Mouse (Mus musculus): ENCODE measurements around the gene Ksr1.

Gene Ksr1

GRCm38 (mm10) chr11:79093386-79093906 is 52.8 kb downstream of the Ksr1 start:
- no peak for DNase-seq (ENCODE audit: low spot score)

- no peak for DNase-seq (ENCODE audit: low spot score)
Observed at GRCm38 (mm10) chr11:79092802-79093201, 53.4 kb downstream of the Ksr1 start.

- no peak for DNase-seq (ENCODE audit: low spot score)
Observed at GRCm38 (mm10) chr11:79092245-79092644, 54.0 kb downstream of the Ksr1 start.

GRCm38 (mm10) chr11:79089756-79090155 is 56.5 kb downstream of the Ksr1 start:
- DNase-seq (ENCODE audit: low spot score), result no peak

- no peak for DNase-seq (ENCODE audit: low spot score)
Observed at GRCm38 (mm10) chr11:79089027-79089426, 57.2 kb downstream of the Ksr1 start.

GRCm38 (mm10) chr11:79088325-79088724 is 57.9 kb downstream of the Ksr1 start:
- DNase-seq (ENCODE audit: low spot score), result no peak

GRCm38 (mm10) chr11:79087731-79088311 is 58.4 kb downstream of the Ksr1 start:
- no peak for DNase-seq (ENCODE audit: low spot score)

- no peak for DNase-seq (ENCODE audit: low spot score)
Observed at GRCm38 (mm10) chr11:79086787-79087186, 59.4 kb downstream of the Ksr1 start.

GRCm38 (mm10) chr11:79085059-79085458 is 61.1 kb downstream of the Ksr1 start:
- DNase-seq (ENCODE audit: low spot score), result no peak

GRCm38 (mm10) chr11:79083018-79083441 is 63.2 kb downstream of the Ksr1 start:
- DNase-seq (ENCODE audit: low spot score), result peak; percentile 68

GRCm38 (mm10) chr11:79080965-79081891 is 65.0 kb downstream of the Ksr1 start:
- no peak for DNase-seq (ENCODE audit: low spot score)

GRCm38 (mm10) chr11:79080081-79080480 is 66.1 kb downstream of the Ksr1 start:
- DNase-seq (ENCODE audit: low spot score), result peak; percentile 58

GRCm38 (mm10) chr11:79076484-79076883 is 69.7 kb downstream of the Ksr1 start:
- DNase-seq (ENCODE audit: low spot score), result no peak

- DNase-seq (ENCODE audit: low spot score), result no peak
Observed at GRCm38 (mm10) chr11:79075044-79075443, 71.2 kb downstream of the Ksr1 start.

GRCm38 (mm10) chr11:79074611-79075010 is 71.6 kb downstream of the Ksr1 start:
- DNase-seq (ENCODE audit: low spot score), result no peak

GRCm38 (mm10) chr11:79073583-79073982 is 72.6 kb downstream of the Ksr1 start:
- DNase-seq (ENCODE audit: low spot score), result no peak

- DNase-seq (ENCODE audit: low spot score), result no peak
Observed at GRCm38 (mm10) chr11:79072108-79072507, 74.1 kb downstream of the Ksr1 start.

- DNase-seq (ENCODE audit: low spot score), result no peak
Observed at GRCm38 (mm10) chr11:79071082-79071972, 74.9 kb downstream of the Ksr1 start.

- DNase-seq (ENCODE audit: low spot score), result no peak
Observed at GRCm38 (mm10) chr11:79069453-79070153, 76.6 kb downstream of the Ksr1 start.

GRCm38 (mm10) chr11:79067172-79067571 is 79.0 kb downstream of the Ksr1 start:
- no peak for DNase-seq (ENCODE audit: low spot score)

GRCm38 (mm10) chr11:79066191-79066530 is 80.0 kb downstream of the Ksr1 start:
- DNase-seq (ENCODE audit: low spot score), result no peak

All from layer of hippocampus, adult 11-12 months (tissue).